Mouse (Mus musculus): Measurements from ENCODE around the gene Slco6d1.
"Not testable (repeated sequence)": the region's sequence is repeated elsewhere in the genome, so short reads cannot be mapped to it uniquely, and the experiment has no call there.

The Slco6d1 gene

GRCm38 (mm10) chr1:98420824-98421223, at the start of gene Slco6d1:
Slco6d1 (plus strand) TSS chr1:98421124.
- in situ Hi-C loops (cut with MboI; ENCODE audit: low pct_unique_long_range_greater_than_20kb in 1 of 2, low sequenced_read_pairs in 2 of 2, unreplicated experiment in 1 of 2) = no loop called here

- in situ Hi-C loops (cut with MboI; ENCODE audit: low pct_unique_long_range_greater_than_20kb in 1 of 2, low sequenced_read_pairs in 2 of 2, unreplicated experiment in 1 of 2) = no loop called here
These were observed 28.9 kb upstream of the Slco6d1 start for GRCm38 (mm10) chr1:98392001-98392400.

GRCm38 (mm10) chr1:98447929-98448328, 27.0 kb downstream of the Slco6d1 start:
- in situ Hi-C loops (cut with MboI; ENCODE audit: low pct_unique_long_range_greater_than_20kb in 1 of 2, low sequenced_read_pairs in 2 of 2, unreplicated experiment in 1 of 2) = no loop called here

- in situ Hi-C loops (cut with MboI; ENCODE audit: low pct_unique_long_range_greater_than_20kb in 1 of 2, low sequenced_read_pairs in 2 of 2, unreplicated experiment in 1 of 2) = not testable (repeated sequence)
These were observed 38.3 kb downstream of the Slco6d1 start for GRCm38 (mm10) chr1:98459224-98459623.

- in situ Hi-C loops (cut with MboI; ENCODE audit: low pct_unique_long_range_greater_than_20kb in 1 of 2, low sequenced_read_pairs in 2 of 2, unreplicated experiment in 1 of 2) = not testable (repeated sequence)
These were observed 55.5 kb downstream of the Slco6d1 start for GRCm38 (mm10) chr1:98476381-98476780.

GRCm38 (mm10) chr1:98479243-98479642, 58.3 kb downstream of the Slco6d1 start:
- in situ Hi-C loops (cut with MboI; ENCODE audit: low pct_unique_long_range_greater_than_20kb in 1 of 2, low sequenced_read_pairs in 2 of 2, unreplicated experiment in 1 of 2) = no loop called here

GRCm38 (mm10) chr1:98505982-98506381, 85.1 kb downstream of the Slco6d1 start:
- in situ Hi-C loops (cut with MboI; ENCODE audit: low pct_unique_long_range_greater_than_20kb in 1 of 2, low sequenced_read_pairs in 2 of 2, unreplicated experiment in 1 of 2) = no loop called here

GRCm38 (mm10) chr1:98522977-98523376, 102.1 kb downstream of the Slco6d1 start:
- in situ Hi-C loops (cut with MboI; ENCODE audit: low pct_unique_long_range_greater_than_20kb in 1 of 2, low sequenced_read_pairs in 2 of 2, unreplicated experiment in 1 of 2) = no loop called here

GRCm38 (mm10) chr1:98523537-98523936, 102.6 kb downstream of the Slco6d1 start:
- in situ Hi-C loops (cut with MboI; ENCODE audit: low pct_unique_long_range_greater_than_20kb in 1 of 2, low sequenced_read_pairs in 2 of 2, unreplicated experiment in 1 of 2) = no loop called here

- in situ Hi-C loops (cut with MboI; ENCODE audit: low pct_unique_long_range_greater_than_20kb in 1 of 2, low sequenced_read_pairs in 2 of 2, unreplicated experiment in 1 of 2) = not testable (repeated sequence)
These were observed 107.4 kb downstream of the Slco6d1 start for GRCm38 (mm10) chr1:98528368-98528767.

- in situ Hi-C loops (cut with MboI; ENCODE audit: low pct_unique_long_range_greater_than_20kb in 1 of 2, low sequenced_read_pairs in 2 of 2, unreplicated experiment in 1 of 2) = no loop called here
These were observed 124.4 kb downstream of the Slco6d1 start for GRCm38 (mm10) chr1:98545372-98545771.

GRCm38 (mm10) chr1:98554388-98554787, 133.5 kb downstream of the Slco6d1 start:
- in situ Hi-C loops (cut with MboI; ENCODE audit: low pct_unique_long_range_greater_than_20kb in 1 of 2, low sequenced_read_pairs in 2 of 2, unreplicated experiment in 1 of 2) = no loop called here

GRCm38 (mm10) chr1:98565701-98566100, 144.8 kb downstream of the Slco6d1 start:
- in situ Hi-C loops (cut with MboI; ENCODE audit: low pct_unique_long_range_greater_than_20kb in 1 of 2, low sequenced_read_pairs in 2 of 2, unreplicated experiment in 1 of 2) = no loop called here

All from mouse embryonic stem cell (cell line).